Mouse (Mus musculus): ENCODE data around the gene Rcor3. TPM values are rescaled to one million over a fixed set of nuclear protein-coding genes. Genes with fewer than 3 reads are reported as not detected.

Gene Rcor3
- total and polyA plus RNA-seq, 3 experiments = 20.7 to 41.5 (median 23.8) TPM

DNA sequence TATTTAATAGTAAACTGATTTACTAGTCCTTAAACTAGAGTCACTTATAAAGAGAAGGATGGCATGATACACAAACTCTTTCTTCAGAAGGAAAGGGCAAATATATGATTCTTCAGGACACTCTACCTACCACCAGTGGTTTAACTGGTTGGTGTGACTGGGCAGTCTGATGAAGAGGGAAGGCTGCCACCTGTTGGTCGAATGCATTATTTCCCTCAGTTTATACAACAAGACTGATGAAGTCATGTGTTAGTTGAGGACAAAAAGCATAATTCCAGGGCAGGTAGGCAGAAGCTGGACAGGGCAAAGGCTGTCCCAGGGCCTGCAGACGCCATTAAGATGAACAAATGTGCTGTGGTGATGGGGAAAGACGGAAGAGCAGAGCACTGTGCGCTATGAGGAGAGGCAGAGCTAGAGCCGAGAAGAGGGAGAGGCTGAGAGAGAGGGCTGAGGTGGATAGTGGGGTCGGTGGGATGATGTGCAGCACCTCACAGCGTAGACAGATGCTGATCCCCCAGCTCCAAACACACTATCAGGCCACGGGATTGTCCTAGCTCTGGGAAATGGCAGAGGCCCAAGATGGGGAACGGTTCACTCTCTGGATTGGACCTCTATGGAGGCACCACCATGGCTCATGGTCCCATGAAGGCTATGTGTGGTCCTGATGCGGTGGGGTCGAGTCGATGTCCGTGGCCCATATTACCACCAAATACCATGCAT, 43.3 kb downstream of the Rcor3 start:
- peak; percentile 56 for DNase-seq

DNA sequence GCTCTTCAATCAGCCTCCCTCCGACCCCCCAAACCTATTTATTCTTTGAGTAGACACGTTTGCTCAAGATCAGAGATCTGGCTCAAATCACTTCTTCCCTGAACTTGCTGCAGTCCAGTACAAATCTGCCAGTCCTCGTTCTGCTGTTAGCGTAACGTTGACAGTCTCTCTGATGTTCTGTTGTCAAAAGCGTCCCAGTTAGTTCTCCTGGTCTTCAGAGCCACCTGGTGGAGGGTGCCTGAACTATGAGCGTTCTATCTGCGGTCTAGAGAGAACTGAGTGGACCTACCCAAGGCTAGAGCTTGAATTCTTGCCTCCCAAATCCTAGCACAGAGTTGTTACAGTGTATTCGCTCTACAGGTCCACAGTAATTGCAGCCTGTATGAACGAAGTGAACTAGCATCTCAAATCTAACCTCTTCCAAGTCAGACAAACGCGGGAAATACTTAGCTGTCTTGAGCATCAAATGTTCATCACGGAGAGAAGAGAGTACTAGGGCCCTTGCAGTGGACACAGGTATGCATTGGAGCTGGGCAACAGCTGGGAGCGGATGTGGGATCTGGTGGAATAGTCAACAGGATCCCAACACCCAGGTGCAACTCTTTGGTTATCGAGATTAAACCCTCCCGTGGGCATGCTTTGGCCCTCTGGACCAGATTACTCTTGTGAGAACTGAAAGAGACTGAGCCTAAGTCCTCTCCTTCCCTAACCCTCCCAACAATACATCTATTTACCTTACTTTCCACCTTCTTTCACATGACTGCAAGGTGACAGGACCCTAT, 44.8 kb downstream of the Rcor3 start:
- peak; percentile 89 for DNase-seq

DNA sequence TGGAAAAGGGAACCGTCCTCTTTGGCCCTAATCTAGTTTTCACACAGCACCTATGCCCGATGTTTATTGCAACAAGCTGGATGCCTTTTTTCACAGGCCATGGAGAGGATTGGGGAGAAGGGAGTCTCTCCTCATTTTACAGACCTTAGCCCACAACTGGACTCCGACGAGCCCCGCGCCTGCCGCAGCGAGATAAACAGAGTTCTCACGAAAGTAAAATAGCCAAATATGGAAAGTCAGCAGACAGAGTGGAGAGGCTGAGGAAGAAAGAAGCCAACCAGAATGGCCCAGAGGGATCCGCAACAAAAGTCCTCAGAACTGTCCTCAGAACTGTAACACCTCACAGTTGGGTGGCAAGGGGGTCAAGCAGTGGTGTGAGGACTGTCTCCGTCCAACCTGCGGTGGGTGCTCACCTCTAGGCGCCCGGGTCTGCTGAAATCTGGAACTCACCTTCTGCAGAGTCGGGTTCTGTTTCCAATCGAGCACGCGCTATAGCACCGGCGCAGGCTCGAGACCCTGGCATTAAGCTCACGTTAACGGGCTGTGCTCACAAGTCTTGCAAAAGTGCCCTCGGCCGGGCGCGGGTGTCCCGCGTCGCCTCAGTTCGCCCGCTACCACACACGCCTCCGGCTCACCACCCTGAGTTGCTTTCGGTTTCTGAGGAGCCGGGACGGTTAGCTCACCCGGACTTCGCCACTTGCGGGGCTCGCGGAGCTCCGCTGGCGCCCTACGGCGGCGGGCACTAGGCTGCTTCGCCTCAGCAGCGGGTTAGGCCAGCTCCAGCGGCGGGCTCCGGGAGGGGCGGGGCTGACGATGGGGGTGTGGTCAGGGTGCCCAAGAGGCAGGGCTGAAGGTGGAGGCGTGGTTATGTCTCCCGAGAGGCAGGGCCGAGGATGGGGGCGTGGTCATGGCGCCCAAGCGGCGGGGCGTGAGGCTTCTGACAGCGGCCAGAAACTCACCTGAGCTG, 45.8 kb downstream of the Rcor3 start, which contains the start of gene Traf5:
Gene Traf5 (minus strand): TSS at position 754 of the 967 bp plus-strand sequence.
- DNase-seq = peak; percentile 99

DNA sequence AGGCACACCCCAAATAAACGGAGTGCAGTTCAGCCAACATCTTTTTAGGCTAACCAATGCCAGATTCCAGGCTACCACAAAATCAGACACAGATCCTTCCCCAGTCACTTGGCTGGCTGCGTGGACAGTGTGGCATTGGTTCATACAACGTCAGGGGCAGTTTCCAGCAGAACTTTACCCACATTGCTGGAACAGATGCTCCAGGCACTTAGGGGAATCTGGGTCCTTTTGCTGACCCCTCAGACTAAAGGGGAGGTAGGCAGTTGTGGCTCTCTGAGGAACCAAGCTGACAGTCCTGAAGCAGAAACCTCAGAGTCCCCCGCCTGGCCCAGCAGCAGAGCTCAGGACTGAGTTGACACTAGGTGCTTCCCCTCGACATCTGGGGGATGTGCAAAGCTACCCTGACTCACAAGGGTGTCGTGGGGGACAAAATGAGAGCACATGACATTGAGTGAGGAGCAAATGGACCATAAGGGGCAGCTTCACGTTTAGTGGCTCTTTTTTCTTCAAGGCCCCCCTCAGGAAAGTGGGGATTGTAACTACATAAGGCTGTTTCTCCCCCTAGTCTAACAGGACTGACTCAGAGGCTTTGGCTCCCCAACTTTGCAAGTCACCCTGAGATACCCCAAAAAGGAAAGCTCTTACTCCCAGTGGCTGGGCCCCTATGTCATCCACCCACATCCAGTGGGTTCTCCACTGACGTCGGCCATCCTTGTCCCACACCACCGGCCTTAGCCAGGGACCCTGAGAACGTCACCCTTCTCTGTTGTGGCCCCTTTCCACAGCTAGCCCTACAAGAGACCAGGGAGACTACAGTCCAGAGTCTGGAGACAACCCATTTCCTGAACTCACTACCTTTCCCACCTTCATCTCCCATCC, 46.9 kb downstream of the Rcor3 start:
- DNase-seq = no peak

DNA sequence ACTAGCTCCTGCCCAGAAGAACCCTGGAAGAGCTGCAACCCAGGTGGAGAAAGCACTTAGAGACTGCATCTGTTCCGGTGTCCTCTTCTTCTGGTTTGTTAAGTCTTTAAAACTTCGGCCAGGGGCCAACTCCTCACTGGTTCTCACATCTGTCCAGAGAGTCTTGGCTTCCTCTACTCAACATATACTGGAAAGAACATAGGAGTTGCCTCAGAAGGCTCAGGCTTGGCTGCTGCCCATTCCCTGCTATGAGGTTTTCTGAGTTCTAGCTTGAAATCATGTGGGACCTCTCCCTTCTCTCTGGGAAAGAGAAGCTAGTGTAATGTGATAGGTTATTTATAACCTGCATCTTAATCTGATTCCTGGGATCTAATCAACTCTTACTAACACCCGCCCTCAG, 47.6 kb downstream of the Rcor3 start:
- no peak for DNase-seq

DNA sequence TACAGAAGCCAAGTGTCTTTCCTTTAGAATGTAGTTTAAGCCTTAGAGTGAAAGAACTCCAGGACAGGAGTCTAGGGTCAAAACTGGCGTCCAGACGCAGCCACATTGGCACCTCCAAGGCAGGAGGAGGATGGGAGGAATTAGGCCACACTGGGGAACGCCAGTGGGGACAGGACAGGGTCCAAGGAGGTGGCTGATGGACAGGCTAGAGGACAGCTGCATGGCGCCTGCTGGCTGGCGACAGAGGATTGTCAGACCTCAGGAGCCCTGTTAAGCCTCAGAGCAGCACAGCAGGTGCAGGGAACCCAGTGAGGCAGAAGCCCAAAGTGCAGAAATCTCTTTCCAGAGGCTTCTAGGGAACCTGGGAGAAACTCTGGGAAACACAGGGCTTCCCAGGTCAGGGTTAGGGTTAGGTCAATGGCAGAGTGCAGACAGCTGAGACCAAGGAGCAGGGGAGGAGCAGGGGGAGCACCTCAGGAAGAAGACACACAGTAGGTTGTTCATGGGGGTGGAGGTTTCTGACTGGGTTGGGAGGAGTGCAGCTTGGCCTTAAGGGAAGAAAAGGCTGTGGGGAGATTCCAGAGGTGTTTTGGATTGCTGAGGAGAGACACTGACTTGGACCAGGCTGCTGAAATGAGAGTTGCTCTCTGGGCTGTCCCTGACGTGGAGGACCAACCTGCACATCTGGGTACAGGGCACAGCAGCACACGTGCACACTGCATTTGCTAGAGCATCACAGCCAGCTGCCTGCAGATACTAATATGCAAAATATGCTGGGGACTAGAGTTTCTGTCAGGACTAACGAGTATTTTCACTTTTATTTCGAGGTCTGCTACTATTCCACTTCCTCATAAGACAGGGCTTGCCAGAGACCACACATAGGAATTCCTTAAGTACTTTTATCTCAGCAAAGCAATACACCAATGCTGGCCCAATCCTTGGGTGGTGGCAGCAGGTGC, 48.4 kb downstream of the Rcor3 start:
- DNase-seq = no peak

DNA sequence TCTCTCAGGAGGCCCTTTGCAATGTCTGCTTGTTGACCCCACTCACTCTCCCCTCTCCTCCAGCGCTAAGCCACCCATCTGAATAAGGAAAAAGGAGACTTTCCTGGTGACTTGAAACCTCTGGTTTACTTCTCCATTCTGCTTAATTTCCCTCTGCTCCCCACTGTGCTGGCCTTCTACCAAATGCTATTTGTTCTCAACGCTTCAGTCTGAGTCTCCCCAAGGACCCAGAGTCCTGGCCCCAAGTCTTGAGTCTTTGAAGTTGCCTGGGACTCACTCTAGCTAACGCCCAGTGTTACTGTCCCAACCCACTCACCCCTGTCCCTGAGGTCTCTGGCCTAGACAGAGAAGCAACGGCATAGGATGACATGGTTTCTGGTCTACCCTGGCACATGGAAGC, 49.9 kb downstream of the Rcor3 start:
- peak; percentile 34 for DNase-seq

DNA sequence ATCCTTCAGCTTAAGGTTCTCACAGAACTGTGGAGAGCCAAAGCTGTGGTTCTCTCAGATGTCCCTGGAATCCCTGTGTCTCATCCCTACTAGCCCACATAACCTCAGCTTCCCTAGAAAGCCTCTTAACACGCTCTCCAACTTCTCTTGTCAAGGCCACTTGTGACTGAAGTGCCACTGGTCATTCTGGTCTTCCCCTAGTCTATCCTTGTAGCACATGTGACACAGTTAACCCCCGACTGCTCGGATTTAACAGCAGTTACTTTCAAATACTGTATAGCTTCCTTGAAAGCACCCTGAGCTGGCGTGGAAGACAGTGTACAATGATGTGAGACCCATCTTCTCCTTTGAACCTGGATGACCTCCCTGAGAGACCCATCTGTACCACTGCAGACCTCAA, 50.8 kb downstream of the Rcor3 start:
- no peak for DNase-seq

DNA sequence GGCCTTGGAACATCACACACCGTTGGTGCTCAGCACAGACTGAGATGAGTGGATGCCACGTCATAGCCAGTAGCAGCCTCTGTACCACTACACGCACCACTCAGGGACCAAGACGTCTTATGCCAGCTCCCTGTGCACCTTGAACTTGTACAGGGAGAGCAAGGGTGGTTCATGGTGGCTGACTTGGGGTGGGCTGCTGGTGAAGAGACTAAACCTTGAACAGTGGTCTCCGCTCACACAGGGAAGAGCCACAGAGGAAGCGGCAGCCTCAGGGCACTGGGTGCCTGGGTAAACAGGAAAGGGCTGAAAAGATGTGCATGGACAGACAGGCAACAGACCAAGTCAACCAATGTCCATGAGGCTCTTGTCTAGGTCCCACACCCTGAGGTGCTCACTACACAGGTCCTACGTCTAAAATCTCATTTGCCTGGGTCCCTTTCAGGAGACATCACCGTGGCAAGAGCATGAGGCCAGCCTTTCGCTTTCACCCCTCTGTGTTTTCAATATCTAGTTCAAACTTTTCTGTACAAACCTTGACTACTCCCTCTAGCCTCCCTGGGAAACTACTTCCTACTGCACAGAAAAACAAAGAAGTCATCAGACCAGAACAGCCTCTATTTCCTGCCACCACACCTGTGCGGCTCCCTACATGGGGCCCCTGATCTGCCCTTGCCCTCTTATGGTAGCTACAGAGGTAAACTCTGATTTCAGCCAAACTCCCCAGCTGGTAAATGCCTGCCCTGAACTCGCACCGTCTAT, 51.4 kb downstream of the Rcor3 start:
- DNase-seq = no peak

DNA sequence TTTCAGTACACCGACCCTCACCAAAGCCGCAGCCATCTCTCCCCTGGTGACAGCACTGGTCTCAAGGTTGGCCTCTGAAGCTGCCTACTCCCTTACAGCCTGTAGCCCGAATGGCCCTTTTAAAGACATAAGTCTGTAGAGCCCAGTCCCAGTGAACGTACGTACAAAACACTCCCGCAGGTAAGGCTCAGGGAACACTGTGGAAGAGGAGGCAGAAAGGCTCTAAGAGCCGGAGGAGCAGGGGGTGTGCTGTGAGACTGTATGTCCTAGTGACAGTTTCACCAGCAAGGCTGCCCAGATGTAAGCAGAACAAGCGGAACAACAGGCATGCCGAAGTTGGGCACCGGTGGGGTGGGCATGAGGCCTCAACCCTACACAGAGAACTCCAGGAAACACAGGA, 52.6 kb downstream of the Rcor3 start:
- no peak for DNase-seq

DNA sequence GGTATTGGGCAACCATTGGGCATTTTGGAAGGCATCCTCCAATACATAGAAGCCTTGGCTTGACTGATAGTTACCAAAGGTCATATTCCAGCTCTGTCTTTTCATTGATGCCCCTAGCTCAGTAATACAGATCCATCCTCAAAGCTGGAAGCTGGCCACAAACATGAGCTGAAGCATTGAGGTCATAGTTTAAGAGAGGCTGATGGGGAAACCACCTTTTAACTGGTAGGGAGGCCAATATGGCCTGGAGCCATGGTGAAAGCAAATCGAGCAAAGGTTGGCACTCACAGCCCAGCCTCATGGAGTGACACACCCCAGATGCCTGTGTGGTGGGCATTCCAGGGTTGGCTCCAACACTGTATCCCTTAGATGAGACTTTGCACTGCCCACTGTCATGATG, 55.2 kb downstream of the Rcor3 start:
- no peak for DNase-seq

DNA sequence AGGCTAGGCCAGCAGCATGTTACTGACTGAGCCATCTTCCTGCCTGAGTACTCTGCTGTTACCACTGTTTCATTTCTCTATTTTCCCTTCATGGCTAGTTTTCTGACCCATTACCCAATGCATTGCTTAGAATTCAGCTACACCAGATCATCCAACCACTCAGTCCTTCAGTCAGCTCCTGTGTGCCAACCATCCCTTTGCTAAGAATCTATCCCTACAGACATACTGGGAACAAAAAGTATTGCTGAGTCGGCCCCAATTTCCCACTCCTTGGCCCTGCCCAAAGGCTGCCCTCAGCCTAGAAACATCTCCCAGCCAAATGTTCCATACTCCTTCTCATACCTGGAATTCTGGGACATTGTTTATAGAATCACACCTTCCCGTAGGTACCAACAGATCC, 56.7 kb downstream of the Rcor3 start:
- no peak for DNase-seq

DNA sequence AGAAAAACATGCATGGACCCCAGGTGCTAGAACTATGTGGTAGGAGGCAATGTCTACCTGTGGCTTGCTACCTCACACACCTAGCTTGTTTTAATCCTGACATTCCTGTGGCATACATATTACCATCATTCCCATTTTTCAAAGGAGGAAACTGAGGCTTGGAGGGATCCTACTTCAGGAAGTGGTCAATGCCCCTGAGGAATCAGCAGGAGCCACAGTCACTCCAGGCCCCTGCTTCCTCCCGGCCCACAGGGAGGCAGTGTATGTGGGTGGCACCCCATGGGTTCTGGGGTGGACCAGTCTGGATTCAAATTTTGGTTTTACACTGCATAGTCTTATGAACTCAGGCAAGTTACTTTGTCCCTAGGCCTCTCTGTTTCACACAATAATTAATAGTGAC, 58.7 kb downstream of the Rcor3 start:
- DNase-seq = no peak

DNA sequence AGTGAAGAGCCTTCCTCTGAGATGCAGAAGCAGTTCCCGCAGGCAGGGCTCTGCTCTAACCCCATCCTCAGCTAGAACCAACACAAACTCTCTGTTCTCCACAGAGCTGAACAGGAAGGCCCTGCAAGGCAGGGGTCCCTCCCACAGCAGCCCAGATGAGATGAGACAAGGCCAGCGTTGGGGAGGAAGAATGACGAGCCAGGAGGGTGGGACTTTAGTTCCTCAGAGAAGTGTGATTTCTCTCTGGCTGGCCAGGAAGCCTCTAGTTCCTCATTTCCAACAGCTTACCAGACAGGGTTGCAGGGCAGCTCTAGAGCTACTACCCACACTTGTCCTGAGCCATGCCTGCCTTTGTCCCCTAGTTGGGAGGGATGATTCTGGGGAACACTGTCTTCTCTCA, 59.5 kb downstream of the Rcor3 start:
- DNase-seq = peak; percentile 47

DNA sequence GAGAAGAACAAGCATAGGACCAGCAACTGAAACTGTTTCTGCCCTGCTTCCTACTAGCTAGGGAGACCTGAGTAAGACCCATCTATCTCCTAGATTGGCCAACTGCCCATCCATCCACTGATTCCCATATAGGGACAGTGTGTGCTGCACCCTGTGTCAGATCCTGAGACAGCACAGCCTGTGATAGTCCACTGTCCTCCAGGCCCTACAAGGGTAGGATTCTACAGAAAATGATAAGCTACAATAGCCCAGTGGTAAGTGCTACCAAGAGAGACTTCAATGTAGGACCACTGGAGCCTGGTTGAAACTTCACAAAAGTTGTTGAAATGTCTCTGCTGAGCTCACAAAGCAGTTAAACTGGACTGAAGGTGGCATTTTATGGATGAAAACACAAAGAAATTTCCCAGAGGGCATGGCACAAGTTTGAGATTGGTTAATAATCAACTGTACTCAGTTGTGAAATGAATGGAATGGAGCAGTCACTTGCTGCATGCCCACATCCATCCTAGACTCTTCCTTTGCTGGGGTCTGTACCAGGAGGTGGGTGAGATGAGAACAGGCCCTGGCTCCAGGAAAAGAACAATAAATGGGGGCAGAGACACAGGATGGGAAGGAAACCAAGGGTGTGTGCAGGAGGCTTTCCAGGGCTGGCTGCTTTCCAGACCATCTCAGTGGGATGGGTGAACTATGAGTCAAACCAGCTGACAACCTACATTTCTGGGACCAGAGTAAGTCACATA, 60.9 kb downstream of the Rcor3 start:
- DNase-seq = peak; percentile 69

DNA sequence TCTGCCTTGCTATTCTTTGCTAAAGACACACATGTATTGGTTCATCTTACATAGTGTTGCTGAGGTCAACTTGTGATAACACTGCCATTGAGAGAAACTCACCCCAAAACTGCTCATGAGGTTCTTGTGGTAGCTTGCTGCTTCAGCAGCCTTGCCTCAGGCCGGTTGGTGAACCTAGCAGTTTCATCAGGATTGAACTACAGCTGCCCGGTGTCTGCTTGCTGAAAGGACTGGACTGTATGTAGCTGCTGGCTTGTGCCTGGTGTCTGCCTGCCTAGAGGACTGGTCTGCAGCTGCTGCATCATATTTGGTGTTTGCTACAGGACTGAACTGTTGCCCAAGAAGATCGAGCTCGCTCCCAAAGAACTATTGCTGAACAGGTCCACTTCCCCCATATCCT, 61.8 kb downstream of the Rcor3 start:
- DNase-seq = no peak

DNA sequence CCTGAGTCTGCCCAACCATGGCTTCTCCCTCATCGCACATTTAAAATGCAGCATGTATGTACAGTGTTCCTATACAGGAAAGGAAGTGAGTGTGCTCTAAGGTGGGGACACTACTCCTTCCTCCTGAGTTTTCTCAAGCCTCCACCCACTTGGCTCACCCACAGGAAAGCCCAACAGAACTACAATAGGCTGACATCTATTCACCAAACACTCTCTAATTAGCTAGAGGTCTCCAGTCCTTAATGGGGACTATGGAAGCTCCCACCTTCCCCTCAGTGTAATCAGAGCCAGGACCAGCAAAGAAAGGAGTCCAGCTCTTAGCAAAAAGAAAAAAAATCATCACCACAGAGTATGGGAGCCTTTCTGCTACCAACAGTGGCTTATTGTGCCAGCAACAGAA, 63.0 kb downstream of the Rcor3 start:
- no peak for DNase-seq

DNA sequence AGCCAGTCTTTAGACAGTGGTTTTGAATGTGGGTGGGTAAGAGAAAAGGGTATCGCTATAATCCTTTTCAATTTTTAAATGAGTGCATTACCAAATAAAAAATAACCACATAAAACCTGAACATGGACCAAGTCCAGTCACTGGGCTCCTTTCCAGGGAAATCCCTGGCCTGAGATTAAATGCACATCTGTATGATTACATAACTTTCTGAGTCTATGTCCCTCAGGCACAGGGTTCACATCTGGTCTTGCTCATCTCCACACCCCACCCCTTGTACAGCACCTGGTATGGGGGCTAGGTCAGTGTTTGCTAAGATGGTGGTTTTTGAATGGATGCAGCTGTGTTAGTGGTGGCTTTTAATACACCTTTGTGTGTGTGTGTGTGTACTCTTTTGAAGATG, 65.4 kb downstream of the Rcor3 start:
- DNase-seq = no peak

DNA sequence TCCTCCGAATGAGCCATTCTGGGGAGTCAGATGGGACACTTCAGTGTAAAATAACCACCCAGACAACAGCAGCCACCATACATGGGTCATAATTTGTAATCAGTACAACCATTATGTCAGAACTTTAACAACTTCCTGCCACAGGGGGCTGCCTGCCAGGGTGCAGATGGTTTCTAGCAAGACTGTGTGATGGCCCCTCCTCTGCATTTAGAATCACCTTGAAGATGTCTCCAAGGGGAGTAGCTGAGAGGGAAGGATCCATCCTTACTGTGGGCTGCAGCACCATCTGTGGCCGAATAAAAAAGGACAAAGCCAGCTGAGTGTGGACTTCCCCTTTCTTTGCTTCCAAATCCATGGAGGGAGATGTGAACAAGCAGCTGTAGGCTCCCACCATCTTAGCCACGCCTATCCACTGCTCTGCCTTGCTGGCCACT, 67.2 kb downstream of the Rcor3 start:
- no peak for DNase-seq
